Mouse (Mus musculus) neutrophil, adult 5-6 weeks (primary cell): ENCODE results near the gene Jade2. TPM values are rescaled to one million over a fixed set of nuclear protein-coding genes. Genes with fewer than 3 reads are reported as not detected.

ENCODE experiments used
- ATAC-seq: fragments of 151-379, 151-347 bp; 2 replicates; pipeline ENCODE4 v1.8.0; 2017; ENCODE audit warnings: mild to moderate bottlenecking, moderate TSS enrichment; ENCODE audit not compliant: insufficient number of reproducible peaks, poor library complexity, low FRiP score, severe bottlenecking; ENCODE audit errors: extremely low read depth
- total RNA-seq: library from RNA; stranded (forward); fragments of 200-1000 nt; gene quantifications from 2 replicates; pipeline ENCODE4 v1.2.3, GENCODE M21; 2017

Gene Jade2
- 35.1 and 36.9 TPM in 2 replicates for total RNA-seq

GRCm38 (mm10) chr11:51857081-51857671 is at the start of gene Jade2:
Gene Jade2 (minus strand): TSS chr11:51857653.
- ATAC-seq, result no peak

DNA sequence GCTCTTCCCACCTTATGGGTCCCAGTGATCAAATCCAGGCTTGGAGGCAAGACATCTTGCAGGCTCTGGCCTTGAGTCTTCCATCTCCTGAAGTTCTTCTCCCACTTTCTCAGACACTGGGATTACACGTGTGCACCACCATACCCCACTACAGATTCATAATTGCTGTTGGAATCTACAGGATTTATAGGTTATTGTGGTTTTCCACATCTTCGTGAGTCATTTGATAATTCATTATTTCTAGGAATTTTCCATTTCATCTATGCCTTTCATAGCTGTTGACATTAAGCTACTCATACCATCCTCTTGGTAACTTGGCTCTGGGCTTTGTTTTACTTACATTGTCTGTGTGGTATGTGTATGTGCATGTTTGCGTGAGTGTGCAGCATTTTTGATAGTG is 46.8 kb upstream of the Jade2 start:
- no peak for ATAC-seq

- no peak for ATAC-seq
Measured at GRCm38 (mm10) chr11:51899691-51900090, 42.2 kb upstream of the Jade2 start.

DNA sequence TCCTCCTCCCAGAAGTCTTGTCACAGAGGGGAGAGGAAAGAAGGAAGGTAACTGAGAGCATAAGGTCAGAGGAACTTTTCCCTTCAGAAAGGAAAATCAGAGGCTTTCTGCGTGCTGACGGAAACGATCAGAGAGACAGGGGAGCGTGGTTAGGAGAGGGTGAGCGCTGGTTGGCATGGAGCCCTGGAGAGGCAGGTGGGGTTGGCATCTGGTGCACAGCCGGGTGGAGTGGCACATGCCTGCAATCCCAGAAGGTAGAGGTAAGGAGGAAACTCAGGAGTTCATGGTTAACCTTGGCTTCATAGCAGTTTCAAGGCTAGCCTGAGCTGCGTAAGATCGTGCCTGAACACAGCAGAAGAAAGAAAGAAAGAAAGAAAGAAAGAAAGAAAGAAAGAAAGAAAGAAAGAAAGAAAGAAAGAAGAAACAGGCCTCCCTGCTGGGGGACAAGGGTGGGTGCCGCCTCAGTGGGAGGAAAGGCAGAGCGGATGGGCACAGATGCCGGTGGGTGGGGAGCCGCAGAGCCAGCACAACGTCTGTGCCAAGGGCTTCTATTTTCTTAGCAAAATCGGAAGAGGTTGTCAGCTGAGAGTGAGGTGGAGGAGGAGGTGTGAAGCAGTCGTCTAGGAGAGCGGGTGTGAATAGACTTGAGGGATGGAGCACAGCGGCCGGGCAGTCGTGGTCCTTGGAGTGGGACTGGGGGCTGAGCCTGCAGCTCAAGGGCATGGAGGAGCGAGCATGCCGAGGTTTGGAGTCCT is 41.0 kb upstream of the Jade2 start:
- ATAC-seq, result no peak

DNA sequence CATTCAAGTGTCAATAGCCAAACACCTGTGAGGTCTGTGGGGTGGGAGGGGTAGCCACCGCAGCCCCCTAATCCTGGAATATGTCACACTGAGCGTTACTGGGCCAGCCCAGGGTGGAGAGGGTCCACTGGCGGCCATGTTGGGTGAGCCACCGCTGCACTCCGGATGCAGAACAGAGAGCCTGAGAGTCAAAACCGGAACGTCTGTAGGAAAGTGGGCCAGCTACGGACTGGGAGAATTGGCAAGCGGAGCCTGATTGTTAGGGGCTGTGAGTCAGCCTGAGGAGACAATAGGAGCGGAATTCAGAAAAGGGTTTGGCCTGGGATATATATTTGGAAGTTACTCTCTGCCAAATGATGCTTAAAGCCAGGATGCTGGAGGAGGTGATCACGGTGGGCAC is 39.9 kb upstream of the Jade2 start:
- no peak for ATAC-seq

GRCm38 (mm10) chr11:51896012-51896411 is 38.6 kb upstream of the Jade2 start:
- no peak for ATAC-seq

DNA sequence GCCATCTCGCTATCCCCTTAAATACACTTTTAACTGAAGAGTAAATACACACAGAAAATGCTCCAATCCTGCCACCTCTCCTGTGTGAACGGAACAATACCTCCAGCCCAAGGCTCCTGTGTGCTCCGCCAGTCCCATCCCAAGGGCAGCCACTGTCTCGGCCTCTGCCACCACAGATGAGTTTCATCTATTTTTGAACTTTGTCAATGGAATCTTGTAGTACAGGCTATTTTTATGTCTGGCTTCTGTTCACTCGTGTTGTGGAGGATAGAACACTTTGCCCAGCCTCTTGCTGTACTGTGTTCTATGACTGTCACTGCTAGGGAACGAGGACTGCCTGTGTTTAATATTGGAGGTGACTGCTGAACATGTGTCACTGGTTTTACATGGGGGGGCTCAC is 28.2 kb upstream of the Jade2 start:
- no peak for ATAC-seq

GRCm38 (mm10) chr11:51884092-51884491 is 26.6 kb upstream of the Jade2 start:
- no peak for ATAC-seq

DNA sequence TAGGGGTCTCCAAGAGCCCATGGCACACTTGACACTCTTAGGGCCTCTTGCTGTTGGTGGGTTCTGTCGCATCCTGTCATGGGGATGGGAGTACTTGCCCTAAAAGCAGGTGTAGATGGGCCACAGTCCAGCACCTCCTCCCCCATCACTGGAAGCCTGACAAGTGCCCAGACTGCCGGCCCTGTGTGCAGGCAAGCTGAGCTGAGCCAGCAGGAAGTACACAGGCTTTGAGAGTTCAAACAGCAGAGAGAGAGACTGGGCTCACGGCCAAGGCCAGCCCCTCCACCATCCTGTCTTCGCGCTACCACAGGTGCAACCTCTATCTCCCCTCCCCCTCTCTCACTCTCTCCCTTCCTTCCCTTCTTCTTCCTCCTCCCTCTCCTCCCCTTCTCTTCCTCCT is 26.2 kb upstream of the Jade2 start:
- peak; percentile 50 for ATAC-seq

DNA sequence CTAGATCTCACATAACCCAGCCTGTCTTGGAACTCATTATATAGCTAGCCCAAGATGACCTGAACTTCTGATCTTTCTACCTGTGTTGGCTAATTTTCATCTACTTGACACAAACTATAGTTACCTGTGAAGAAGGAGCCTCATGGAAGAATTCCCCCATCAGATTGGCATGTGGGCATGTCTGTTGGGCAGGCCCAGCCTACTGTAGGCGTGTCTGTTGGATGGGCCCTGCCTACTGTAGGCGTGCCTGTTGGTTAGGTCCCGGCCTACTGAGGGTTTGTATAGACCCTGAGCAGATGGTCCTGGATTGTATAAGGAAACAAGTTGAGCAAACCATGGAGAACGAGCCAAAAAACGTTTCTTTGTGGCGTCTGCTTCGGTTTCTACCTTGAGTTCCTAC is 24.3 kb upstream of the Jade2 start:
- ATAC-seq, result no peak

DNA sequence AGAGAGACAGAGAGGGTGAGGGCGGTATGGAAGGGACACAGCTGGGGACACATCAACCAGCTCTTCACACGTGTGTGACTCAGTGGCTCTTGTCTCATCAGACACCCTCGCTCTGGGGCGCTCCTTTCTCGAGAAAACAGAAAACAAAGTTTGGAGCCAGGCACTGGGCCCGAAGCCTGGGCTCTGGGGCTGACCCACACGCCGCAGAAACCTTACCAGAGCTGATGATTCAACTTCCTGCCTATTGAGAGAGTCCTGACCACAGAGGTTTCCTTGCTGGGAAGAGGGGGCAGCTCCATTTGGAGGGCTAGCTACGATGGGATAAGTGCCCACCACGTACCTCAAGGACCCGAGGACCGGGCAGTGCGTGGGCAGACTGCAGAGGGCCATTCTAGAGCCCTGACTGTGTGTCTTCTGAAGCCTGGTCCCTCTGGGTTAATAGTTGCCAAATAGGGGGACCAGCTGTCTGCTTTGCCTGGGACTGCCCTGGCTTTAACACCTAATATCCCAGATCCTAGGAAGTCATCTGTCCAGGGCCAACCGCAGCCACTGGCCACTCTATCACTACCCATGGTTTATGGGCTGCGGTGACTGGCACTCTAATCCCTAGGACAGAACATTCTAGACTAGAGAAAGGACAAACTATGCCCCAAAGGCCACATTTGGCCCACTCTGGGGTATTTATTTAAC is 23.7 kb upstream of the Jade2 start:
- ATAC-seq, result no peak

GRCm38 (mm10) chr11:51876943-51877344 is 19.5 kb upstream of the Jade2 start:
- ATAC-seq, result no peak

GRCm38 (mm10) chr11:51875792-51876195 is 18.3 kb upstream of the Jade2 start:
- ATAC-seq, result no peak

DNA sequence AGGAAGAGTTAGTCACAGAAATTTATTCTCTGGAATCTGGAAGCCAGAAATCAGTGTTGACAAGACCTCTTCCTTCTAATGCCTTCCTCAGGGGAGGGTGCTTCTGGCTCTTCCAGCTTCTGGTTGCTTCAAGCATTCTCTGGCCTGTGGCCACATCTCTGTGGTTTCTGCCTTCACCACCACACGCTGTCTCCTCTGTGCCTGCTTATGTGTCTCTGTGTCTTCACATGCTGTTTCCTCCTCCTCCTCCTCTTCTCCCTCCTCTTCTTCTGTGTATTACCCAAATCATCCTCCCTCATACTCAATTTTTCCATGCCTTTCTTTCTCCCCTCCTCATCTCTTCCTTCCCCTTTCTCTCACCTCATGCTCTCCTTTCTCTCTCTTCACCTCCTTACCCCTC is 17.6 kb upstream of the Jade2 start:
- no peak for ATAC-seq

DNA sequence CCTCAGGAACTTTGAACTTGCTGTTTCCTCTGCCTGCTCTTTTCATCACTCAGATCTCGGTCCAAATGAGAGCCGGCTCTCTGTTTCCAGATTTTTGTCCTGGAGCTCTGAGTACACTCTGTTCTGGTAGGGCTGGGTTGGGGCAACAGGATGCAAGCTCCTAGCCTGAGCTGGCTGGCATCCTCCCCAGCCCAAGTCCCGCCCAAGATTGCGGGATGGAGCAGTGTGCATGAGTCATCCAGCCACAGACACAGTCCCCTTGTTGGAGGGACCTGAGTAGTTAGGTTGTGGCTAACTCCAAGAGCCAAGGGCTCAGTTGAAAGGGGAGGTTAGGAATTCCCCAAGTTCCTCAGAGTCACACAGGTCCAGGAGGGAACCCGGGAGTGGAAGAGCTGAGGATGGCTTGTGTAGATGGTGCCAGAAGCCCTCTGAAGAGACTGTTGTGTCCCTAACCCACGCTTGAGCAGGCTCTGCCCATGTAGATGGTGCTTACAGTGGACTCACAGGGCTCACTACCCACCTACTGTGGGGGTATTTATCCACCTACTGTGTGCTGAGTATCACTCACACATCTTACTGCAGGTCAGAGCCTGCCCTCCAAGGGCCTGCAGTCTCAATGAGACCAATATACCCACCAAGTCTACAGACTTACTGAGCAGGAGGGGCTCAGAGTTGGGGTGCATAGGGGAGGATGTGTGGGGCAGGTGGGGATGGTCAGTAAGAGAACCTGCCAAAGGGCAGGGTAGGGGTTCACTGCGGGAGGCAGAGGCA is 17.0 kb upstream of the Jade2 start:
- ATAC-seq, result no peak

DNA sequence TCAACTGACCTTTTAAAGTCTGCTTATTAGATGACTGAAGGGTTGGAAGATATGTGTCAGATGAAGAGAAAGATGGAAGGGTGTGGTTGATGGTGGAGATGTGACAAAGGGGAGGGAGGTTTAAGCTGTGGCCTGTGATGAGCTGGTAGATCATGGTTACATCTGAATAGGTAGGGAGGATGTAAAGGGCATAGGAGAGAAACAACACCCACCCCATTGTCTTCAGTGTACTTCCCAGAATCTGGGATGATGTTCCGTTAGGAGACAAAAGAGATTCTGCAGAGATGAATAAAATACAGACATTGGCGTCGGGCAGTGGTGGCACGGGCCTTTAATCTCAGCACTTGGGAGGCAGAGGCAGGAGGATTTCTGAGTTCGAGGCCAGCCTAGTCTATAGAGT is 15.7 kb upstream of the Jade2 start:
- no peak for ATAC-seq

DNA sequence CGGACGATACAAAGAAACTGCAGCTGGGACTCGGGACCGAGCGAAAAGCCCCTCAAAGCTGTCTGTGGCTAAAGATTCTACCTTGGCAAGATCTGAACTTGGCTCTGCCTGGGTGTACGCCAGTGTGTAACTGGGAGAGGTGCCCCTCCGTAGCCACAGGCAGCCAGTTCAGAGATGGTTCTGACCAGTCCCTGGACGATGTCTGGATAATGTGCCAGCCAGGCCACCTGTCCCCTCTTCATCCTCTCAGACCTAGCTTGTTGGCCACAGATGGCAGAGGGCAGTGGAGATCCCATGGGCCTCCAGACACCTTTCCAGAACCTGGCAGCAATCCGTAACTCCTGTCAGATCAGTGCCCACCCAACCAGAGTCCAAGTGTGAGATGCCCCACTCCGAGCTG is 9.8 kb upstream of the Jade2 start:
- no peak for ATAC-seq

DNA sequence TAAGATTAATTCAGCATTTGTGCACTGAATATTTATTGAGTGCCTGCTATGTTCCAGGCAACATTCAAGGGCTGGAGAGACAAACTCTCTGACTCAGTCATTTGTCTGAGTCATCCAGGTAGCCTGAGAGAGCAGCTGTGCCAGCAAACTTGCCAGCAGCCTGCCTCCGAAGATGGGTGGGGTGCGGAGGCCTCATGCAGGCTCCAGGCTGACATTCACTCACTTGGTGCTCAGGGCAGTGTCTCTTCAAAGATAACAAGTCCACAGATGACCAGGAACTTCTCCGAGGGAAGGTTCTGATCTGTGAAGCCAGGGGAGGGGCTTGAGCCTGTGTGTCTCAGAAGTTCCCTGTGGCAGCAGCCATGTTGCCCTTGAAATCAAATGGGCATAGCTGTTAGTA is 8.6 kb upstream of the Jade2 start:
- ATAC-seq, result no peak

DNA sequence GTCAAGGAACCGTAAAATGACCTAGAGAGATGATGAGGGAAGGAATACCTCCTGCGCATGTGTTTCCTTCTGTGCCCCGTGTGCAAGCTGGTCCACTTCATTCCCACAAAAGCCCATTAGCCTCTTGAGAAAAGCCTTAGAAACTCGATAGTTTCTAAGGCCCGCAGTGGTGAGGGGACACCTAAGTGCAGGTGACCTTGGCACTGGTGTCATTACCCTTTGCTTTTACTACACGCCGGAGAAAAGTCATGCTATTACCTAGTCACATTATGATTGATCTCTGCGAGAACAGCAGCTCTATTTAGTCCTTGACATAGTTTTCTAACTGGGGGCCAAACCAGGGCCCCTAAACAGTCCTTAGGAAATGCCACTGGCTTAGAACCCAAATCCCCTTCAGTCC is 3.2 kb upstream of the Jade2 start:
- ATAC-seq, result no peak

DNA sequence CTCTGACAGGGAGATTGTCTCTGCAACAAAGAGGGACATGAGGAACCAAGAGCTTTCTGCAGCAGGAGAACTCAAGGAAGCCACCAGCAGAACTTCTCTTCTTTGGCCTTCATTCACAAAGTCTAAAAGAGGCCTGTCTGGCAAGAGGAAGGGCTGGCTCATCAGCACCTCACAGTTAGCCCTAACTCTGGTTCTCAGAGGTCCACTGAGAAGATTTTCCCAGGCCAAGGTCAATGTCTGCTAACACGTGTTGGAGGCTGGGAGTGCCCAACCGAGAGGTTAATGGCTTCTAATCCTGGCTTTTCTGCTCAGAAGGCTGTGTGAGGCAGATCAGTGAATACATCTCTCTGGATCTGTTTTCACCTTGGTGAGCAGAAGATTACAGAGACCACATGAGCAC is 2.1 kb upstream of the Jade2 start:
- ATAC-seq, result no peak
